Mouse (Mus musculus) T-helper 2 cell (primary cell): ENCODE results near the gene Tmem221.
"Not testable (repeated sequence)": the region's sequence is repeated elsewhere in the genome, so short reads cannot be mapped to it uniquely, and the experiment has no call there.

ENCODE experiments used
- in situ Hi-C: fragments of 300-600 bp; cut with MboI, MseI; formaldehyde crosslinking; loops from one replicate; pipeline ENCODE4 v1.15.1; 2025; ENCODE audit warnings: high pct_unique_total_duplicates

The Tmem221 gene

DNA sequence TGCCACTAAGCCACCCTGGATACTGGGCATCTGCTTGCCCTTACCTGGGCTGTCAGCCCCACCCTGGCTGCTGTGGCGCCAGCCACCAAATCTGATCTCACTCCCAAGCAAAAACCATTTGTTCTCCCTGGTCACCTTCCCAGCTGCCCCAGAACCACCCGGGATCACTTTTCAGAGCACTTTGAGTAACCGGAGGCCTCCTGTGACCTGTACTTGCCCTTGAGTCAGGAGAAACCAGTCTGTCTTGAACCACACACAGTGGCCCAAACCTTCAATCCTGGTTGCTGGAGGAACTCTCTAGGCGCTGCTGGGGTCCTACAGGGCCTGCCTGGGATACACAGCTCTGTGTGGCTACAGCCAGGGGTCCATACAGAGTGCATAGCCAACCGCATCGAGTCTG lies 5.9 kb downstream of the Tmem221 start:
- in situ Hi-C loops, result no loop called here

DNA sequence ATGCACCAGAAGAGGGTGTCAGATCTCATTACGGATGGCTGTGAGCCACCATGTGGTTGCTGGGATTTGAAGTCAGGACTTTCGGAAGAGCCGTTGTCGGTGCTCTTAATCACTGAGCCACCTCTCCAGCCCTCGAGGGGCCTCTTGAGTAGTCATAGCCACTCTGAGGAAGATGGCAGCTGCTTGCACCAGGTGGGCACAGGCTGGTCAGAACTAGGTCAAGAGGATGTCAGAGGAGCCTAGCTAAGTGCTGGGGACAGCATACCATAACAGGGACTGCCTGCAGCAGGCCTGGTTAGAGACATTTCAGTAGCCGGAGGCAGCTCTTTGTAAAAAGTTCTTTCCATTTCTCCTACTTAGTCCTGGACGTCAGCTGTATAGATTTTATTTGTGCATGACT lies 7.9 kb downstream of the Tmem221 start:
- in situ Hi-C loops, result no loop called here

DNA sequence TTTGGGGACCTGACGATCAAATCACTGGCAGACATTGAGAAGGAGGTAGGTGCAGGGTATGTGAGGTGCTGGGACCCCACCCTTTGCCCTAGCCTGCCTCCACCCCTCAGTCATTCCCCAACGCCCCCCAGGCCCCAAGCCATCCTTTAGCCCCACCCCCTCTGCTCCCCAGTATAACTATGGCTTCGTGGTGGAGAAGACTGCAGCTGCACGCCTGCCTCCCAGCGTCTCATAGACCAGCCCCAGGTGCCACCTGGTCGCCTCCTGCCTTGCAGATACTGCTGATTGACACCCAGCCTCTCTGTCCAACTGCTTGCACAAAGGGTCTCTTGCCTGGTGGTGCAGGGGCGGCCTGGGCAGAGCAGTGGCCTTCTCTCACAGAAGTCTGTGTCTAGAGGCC lies 11.1 kb downstream of the Tmem221 start:
- in situ Hi-C loops, result no loop called here

DNA sequence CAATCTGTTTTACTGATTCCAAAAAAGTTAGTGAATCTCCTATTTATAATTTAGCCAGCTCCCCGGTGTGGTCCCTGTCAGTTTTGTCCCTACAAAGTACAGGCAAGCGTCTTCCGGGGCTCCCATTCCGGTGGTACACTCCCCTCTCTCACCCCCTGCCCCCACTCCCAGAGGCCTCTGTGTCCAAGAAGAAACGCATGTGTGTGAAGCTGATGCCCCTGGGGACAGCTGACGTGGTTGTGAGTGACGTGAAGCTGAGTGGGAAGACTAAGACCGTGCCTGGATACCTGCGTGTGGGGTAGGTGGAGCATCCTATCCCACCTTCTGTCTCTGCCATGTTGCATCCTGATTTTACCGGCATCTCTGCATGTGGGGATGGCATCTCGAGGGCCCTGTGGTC lies 13.6 kb downstream of the Tmem221 start:
- in situ Hi-C loops, result no loop called here

DNA sequence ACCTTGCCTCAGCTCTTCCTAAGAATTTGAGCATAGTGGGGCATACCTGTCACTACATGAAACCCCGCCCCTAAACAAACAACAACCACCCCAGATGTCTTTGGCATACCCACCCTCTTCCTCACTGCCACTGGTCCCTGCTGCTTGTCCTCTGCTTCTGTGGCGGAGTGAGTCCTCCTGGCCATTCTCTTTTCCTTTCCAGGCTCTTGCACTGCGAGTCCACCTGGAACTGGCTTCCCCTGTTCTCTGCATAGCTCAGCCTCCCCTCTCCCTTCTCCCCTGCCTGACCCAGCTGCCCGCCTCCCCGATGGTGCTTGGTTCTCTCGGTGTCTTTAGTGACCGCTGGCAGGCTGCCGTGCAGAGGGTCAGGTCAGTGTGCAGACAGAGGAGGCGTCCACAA lies 14.9 kb downstream of the Tmem221 start:
- in situ Hi-C loops, result no loop called here

DNA sequence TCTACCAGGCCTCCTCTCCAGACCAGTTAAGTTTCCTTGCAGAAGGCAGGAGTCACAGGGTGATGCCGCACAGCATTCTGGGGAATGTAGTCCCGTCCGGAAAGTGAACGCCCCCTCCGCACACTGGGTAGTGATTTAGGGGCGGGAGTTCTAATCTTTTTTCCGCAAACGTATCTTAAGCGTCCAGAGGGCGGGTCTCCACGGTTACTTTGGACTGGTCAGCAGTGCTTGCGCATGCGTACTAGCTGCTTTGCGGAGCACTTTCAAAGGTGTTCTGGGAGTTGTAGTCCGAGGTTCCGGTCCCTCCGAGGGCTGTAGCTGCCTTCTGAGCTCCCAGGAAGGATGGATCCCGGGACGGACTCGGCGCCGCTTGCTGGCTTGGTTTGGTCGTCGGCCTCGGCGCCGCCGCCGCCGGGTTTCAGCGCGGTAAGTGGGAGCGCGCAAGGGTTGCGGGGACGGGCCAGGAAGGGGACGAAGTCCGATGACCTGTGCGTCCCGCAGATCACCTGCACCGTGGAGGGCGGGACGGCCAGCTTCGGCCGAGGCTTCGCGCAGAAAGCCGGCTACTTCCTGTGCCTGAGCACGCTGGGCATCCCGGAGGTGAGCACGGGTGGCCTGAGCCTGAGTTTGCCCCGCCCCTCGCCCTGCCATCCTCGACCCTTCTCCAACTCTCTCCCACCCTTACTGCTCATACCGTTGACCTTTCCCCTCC lies 15.9 kb downstream of the Tmem221 start, which contains the start of gene Mvb12a:
TSS of gene Mvb12a (plus strand) at position 291 of the 712 bp plus-strand sequence.
- in situ Hi-C loops, result no loop called here

DNA sequence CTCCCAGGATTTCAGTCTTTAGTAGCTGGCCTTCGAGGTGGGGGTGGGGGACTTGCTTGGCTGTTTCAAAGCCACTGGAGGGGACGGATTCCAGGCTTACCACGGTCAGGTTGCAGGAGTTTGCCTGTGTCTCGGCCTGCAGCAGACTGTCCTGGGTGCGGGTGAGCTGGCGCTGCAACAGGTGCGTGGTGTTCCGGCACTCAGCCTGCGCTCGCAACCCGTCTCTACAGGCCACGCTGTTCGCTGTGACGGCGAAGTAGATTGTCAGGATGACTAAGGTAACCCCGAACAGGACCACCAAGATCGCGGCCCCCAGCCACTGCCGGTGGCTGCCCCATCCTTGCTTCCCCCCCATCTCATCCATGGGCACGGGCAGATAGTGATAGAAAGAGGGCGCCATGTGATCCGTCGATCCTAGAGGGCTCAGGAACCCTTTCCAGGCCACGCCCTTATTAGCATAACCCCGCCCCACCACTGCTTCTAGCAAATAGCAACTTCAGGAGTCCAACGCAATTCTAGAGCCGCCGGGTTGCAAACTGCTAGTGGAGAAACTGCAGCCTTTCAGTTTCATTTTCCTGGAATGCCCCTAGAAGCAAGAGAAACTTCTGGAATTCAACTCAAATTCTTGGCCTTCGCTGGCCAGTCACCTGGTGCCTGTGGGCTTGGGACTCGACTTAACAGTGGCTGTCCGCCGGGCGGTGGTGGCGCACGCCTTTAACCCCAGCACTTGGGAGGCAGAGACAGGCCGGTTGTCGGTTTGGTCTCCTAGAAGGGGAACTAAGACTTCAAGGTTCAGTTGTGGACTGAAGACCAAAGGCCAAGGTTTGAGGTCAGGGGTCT lies 21.4 kb downstream of the Tmem221 start, which contains the start of gene Bst2:
TSS of gene Bst2 (minus strand) at position 429 of the 840 bp plus-strand sequence.
- in situ Hi-C loops, result loop anchor here (5.0 to 10.0 kb wide), 2 partner anchors 50 to 1912 kb away; partner anchors contain the start of genes Ano8, Gtpbp3 and Zfp868

DNA sequence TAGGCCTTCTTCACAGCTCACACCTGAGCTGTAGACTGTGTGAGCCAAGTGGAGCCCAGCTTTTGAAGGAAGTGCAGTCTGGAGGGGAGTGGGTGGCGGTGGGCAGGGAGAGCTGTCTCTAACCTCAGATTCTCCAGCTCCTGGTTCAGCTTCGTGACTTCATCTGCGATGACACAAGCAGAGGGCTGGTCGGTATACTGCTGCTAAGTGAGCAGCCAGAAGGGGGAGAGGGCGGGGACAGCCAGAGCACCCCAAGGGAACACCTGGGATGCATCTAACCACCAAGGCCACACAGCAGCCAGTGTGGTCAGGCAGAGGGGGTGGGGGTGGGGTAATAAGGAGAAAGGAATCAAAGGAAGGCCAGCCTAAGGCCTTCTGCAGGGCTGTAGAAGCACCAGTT lies 23.0 kb downstream of the Tmem221 start:
- in situ Hi-C loops, result loop anchor here (5.0 to 10.0 kb wide), 2 partner anchors 48 to 1911 kb away; partner anchors contain the start of genes Ano8, Gtpbp3 and Zfp868

DNA sequence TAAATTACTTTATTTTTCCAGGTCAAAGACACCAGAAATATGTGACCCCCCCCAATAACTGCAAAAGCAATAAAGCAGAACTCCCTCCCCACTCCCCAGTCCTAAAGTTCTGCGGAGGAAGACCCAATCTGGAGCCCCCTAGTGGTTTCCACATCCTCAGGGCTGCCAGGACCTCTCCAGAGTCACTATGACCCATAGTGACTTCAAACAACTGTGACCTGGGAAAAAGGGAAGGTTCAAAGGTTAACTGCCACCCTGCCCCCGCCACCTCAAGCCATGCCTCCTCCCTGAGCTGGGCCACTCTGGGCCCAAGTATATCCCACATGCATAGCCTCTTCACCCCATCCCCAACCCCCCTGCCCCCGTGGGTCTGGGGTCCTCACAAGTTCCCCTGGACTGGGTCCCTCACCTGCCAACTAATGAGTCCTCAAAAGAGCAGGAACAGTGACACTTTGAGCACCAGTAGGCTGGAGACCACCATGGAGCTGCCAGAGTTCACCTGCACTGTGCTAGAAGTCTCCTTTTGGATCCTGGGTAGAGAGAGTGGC lies 24.3 kb downstream of the Tmem221 start:
- in situ Hi-C loops, result loop anchor here (10.0 kb wide), 1 partner anchor 1910 kb away; the partner anchor contains the start of gene Zfp868

DNA sequence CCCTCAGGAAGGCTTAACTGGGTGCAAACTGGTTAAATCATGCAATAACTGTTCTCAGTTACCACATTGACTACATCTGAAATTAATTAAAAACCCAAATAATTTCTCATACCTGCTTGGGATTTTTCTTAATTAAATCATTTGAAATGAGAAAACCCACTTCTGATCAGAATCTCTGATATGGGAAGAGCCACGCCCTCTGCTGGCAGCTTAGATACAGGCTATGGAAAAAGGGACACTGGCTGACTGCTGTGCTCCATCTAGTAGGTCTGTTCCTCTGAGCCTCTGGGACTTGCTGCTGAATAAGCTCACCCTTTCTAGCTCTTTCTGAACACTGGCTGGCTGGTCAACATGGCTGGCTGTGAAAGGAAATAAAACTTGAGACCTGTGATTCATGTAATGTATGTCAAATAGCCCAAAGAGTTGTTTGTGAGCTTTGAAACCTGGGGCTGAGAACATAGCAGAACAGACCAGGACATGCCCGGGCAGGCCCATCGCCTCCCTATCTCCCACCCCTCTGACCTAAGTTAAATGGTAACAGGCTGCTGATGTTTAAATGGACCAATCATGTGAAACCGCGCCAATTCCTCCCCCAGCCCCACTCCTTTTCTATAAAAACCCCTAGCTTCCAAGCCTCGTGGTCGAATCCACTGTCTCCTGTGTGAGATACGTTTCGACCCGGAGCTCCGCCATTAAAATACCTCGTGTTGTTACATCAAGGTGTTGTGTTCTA lies 27.8 kb downstream of the Tmem221 start:
- in situ Hi-C loops, result loop anchor here (10.0 kb wide), 1 partner anchor 1906 kb away; the partner anchor contains the start of gene Zfp868

DNA sequence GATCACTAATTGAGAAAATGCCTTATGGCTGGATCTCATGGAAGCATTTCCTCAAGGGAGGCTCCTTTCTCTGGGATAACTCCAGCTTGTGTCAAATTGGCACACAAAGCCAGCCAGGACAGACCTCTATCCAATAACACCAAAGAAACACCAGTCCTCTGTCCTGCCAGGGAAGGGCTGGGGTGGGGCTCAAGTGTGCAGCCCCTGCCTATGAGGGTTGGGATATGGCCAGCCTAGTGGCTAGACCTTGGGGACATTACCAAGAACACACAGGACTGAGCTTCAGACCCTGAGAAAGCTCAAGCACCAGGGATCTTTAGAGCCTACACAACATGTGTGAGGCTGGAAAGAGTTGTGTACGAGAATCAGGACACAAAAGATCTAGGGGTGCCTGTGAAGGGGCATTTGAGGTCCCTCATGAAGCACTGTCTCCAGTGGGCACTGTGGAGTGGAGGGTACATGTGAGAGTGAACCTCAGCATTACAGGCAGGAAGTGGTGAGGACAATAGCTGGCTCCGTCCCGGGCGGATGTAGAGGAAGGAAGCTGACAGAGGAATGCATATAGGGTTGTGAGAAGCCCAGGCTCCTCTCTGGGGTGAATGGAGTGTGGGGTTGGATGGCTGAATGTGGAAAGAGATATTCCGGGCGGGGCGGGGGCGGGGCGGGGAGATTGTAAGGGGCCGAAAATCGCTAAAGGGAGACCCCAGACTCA lies 30.2 kb downstream of the Tmem221 start:
- in situ Hi-C loops, result no loop called here

DNA sequence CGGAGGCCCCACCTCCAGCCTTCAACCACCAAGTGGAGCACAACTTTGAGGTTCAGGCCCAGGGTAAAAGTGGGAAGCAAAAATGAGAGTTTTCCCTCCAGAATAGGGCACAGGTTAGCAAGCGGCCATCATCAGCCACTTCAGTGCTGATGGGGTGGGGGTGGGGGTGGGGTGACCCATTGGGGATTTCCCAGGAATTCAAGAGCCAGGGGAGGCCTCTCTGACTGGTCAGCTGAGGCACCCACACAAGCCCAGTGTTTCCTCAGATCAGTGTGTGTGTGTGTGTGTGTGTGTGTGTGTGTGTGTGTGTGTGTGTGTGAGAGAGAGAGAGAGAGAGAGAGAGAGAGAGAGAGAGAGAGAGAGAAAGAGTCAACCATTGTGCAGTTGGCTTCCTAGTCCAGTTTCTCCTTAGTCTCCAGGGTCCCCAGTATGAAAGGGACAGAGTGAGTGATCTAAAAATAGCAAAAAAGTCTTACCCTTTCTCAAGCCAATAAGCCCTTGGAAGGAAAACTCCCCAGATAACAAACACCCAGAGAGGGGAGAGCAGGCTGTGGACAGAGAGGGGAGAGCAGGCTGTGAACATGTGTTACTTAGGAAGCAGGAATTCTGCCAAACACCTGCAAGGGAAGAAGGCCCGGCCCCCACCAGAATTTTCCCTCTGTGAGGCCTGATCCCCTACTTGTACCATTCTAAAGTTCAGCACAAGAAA lies 31.4 kb downstream of the Tmem221 start:
- in situ Hi-C loops, result no loop called here

DNA sequence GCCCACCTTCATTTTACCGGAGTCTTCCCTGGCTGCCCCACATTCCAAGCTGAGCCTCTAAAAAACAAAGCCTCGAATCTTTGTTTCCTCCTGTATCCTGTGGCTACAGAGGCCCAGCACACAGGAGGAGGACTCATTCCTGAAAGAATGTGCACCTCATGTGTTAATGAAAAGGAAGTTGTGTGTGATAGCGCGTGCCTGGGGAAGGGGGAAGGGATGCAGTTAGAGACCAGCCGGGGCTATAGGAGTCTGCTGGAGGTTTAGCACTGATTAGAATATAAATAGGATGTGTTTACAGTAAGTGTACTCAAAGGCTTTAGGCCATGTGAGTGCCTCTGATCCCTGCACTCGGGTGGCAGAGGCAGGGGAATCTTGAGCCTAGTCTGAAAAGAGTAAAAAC lies 32.4 kb downstream of the Tmem221 start:
- in situ Hi-C loops, result no loop called here

DNA sequence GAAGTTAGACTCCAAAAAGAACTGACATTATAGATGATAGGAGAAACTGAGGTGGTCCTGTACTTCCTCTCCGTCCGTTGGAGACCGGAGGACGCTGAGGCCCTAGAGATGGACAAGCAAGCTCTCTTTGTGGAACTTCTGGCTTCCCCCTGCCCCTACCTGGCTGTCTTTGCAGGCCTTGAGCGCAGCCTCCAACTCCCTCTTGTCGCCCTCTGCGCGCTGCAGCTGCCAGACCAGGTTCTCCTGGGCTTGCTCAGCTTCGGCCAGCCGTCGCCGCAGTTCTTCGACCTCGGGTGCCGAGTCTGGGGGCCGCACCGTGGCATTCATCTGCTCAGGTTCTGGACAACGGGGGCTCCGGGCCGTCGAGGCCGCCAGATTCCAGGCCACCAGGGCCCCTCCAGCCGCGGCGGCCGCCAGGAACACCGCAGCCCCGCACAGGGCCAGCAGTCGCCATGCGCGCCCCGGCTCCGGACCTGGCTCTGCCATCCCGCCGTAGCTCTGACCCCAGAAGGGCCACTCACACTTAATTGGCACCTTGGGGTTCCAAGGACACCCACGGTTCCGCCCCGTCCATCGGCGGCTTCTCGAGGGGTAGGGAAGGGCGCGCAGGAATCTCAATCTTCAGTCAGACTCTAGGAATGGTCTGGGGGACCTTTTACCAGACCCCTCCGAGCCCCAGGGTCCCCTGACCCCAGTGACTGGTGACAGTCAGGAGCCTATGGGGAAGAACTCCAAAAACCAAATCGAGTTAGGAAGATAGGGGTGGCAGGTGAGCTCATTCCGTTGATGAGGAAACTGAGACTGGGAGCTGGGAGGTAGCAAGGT lies 33.2 kb downstream of the Tmem221 start, which contains the start of gene Ccdc194:
TSS of gene Ccdc194 (minus strand) at position 486 of the 825 bp plus-strand sequence.
- in situ Hi-C loops, result no loop called here

DNA sequence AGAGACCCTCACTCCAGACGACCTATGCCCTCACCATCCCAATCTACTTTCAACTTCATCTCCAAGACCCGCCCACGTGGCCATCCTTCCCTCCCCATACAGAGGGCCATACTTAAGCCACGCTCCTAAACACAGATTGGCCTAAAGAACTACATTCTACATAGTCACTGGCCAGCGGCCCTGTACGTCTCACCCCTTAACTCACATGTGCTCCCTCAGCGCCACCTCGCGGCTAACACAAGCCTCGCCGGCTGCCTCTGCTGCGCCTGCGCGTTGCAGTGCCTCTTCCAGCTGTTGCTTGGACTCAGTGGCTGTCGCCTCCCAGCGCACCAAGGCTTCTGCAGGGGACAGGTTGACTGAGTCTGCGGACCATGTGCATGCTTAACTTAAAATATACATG lies 37.0 kb downstream of the Tmem221 start:
- in situ Hi-C loops, result loop anchor here (5.0 kb wide), 1 partner anchor 79 kb away; no protein-coding TSS in a partner anchor

DNA sequence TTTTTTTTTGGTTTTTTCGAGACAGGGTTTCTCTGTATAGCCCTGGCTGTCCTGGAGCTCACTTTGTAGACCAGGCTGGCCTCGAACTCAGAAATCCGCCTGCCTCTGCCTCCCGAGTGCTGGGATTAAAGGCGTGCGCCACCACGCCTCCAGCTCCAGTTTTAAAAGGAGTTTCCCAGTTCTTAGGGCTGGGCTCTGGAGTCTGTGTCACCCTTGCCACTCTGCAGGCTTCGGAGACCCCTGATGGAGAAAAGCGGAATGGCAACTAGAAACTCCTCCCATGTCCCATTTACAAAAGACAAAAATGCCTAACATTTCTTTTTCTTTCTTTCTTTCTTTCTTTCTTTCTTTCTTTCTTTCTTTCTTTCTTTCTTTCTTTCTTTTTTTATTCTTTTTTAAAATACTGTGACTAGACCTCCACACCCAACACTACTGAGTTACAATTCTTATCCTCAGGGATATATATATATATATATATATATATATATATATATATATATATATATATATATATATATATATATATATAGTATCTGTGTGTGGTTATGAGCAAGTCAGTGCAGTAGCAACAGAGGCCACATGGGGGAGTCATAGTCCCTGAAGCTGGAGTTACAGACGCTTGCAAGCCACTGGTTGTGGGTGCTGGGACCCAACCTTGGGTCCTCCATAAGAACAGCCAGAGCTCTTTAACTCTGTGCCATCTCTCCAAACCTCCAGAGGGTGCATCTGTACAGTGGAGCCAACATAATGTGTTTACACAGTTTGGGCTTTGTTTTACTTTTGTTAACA lies 39.4 kb downstream of the Tmem221 start:
- in situ Hi-C loops, result not testable (repeated sequence)

DNA sequence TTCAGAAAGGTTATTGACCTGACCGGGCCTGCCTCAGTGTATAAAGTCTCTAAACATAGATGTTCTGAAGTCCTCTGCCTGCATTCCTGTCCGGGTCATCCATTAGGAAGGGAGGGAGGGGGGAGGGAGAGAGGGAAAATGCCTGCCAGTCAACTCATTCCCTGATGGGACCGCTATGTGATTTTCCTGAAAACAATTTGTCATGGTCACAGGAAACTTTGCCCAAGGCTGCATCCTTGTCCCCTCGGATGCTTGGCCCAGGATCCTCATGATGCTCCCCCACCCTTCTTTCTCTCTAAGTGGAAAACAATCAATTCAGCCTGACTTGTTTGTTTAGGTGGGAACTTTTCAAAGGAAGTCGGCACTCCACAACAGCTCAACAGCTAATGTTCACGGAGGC lies 41.9 kb downstream of the Tmem221 start:
- in situ Hi-C loops, result no loop called here

DNA sequence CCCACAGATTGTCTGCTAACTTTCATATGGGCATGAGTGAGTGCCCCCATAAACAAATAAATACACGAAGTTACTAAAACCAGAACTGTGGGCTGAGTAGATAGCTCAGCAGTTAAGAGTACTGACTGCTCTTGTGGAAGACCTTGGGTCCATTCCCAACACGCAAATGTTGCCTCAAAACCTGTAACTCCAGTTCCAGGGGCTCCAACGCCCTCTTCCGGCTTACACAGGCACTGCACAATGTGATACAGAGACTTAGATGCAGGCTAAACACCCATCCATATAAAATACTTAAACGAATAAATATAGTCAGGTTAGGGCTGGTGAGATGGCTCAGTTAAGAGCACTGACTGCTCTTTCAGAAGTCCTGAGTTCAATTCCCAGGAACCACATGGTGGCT lies 43.6 kb downstream of the Tmem221 start:
- in situ Hi-C loops, result no loop called here
